Mouse (Mus musculus) bone marrow macrophage, adult 2 months (primary cell): ENCODE results near the gene 1700028J19Rik. TPM values are rescaled to one million over a fixed set of nuclear protein-coding genes. Genes with fewer than 3 reads are reported as not detected.

Experiments used
- H3K27ac ChIP-seq: 2 replicates; pipeline ENCODE4 v1.5.1; 2012; ENCODE audit warnings: low read depth, low read length; ENCODE audit not compliant: insufficient read depth
- H3K4me1 ChIP-seq: 2 replicates; pipeline ENCODE4 v1.6.1; 2012; ENCODE audit warnings: low read length; ENCODE audit not compliant: control insufficient read depth, insufficient read depth
- H3K4me3 ChIP-seq: 2 replicates; pipeline ENCODE4 v1.5.1; 2012; ENCODE audit warnings: mild to moderate bottlenecking, low read length, moderate library complexity; ENCODE audit not compliant: insufficient read depth
- CTCF ChIP-seq: IDR thresholded peaks from 2 replicates; pipeline ENCODE4 v1.5.1; 2012; ENCODE audit warnings: low read depth, mild to moderate bottlenecking, low read length, moderate library complexity
- POLR2A ChIP-seq: IDR thresholded peaks from 2 replicates; pipeline ENCODE4 v1.6.1; 2012; ENCODE audit warnings: mild to moderate bottlenecking, low read depth, low read length, borderline replicate concordance
- polyA plus RNA-seq: library from polyadenylated mRNA; stranded (reverse); fragments of >200 nt; gene quantifications from 2 replicates; pipeline ENCODE4 v1.2.4, GENCODE M21; 2012; ENCODE audit not compliant: missing spikeins, insufficient read depth, insufficient read length

The 1700028J19Rik gene
- polyA plus RNA-seq, 1 experiment, result 1.6 TPM

DNA sequence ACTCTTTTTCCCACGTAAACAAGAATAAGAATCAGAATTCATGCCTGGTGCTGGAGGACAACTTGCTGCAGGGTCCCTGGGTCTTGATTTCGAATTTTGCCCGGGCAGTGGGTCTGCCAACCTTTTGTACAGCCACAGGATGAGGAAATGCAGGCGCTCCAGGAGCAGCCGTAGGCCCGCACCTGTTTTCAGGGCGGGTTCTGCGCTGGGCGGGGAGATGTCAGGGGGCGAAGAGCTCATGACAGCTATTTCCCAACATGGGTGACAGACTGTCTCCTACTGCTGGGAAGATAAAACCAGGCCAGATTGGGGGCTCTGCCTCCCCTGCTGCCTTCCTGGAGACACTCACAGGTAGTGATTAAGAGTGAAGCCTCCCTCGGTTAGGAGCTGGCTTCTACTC is 27.6 kb upstream of the 1700028J19Rik start:
- no peak overlapping the region for H3K4me3 ChIP-seq
- TF ChIP-seq POLR2A (no peak), CTCF (no peak)
- H3K27ac ChIP-seq, result no peak overlapping the region
- H3K4me1 ChIP-seq, result no peaks in the 10 kb centered on the region

- TF ChIP-seq POLR2A (no peak), CTCF (no peak)
- no peak overlapping the region for H3K27ac ChIP-seq
- no peaks in the 10 kb centered on the region for H3K4me1 ChIP-seq
- H3K4me3 ChIP-seq, result no peak overlapping the region
Measured at GRCm38 (mm10) chr7:44273446-44273845, 27.0 kb upstream of the 1700028J19Rik start.

DNA sequence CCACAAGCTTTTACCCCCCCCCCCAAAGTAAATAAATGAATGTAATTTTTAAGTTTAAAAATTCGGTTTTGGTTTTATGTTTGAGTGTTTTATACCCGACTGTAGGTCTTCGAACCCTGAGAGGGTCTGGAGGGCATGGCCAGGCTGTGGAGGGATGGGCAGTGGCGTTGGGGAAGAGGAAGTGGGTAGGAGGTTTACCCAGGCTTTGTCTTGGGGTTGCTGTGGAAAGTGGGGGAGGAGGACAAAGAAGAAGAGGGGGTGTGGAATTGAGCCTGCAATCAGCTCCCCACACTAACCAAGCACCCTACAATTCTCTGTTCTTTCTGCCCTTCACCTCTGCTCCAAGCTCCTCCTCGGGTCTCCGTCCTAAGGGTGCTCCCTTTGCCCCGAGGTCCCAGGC is 26.1 kb upstream of the 1700028J19Rik start:
- Histone ChIP-seq H3K4me1 (no peaks in the 10 kb centered on the region), H3K27ac (no peak overlapping the region), H3K4me3 (no peak overlapping the region)
- TF ChIP-seq POLR2A (no peak), CTCF (no peak)

DNA sequence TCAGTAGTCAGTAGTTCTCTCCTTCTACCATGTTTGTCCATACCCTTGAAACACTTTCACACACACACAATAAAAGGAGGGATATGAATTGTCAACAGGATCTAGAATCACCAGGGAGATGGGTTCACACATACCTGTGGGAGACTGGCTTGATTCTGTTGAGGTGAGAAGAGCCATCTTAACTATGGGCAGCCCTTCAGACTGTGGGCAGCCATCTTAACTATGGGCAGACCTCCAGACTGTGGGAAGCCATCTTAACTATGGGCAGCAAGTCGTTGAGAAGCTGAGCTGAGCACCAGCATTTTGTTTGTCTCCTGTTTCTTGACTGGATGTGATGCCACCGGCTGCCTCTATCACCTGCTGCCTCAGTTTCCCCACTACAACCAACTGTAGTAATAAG is 24.8 kb upstream of the 1700028J19Rik start:
- no peak overlapping the region for H3K4me3 ChIP-seq
- TF ChIP-seq CTCF, result no peak
- no peak for TF ChIP-seq POLR2A
- no peak overlapping the region for H3K27ac ChIP-seq
- H3K4me1 ChIP-seq, result no peaks in the 10 kb centered on the region

DNA sequence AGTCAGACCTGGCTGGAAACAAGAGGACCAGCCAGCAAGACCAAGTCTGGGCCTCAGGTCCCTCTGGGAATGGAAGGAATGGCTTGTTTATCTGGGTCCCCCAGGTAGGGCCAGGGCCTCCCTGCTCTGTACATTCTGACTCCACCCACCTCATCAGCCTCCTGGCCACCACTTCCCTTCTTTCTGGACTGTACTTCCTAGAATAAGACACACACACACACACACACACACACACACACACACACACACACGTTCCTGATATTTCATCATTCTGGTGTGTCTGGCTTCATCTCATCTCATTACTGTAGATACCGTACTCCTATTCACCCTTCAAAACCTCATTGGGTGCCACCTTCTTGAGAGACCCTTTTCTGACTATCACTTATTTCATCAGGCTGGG is 22.9 kb upstream of the 1700028J19Rik start:
- Histone ChIP-seq H3K4me3 (no peak overlapping the region), H3K4me1 (no peaks in the 10 kb centered on the region), H3K27ac (no peak overlapping the region)
- TF ChIP-seq CTCF (no peak), POLR2A (no peak)

DNA sequence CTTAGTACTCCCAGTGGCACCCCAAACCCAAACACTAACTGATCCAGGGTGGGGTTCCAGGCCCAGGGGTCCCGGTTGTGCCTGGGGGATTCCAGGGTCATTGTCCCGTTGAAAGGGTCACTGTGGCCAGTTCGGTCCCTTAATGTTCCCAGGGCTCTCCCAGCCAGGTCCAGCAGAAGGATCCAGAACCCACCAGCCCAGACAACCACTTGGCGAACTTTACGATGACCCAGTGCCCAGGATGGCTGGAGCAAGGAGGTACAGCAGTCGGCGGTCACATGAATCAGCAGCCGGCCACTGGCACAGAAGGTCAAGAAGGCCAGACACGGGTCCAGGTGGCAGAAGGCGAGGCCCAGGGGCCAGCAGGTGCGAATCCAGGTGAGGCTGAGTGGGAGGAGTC is 21.6 kb upstream of the 1700028J19Rik start:
- Histone ChIP-seq H3K27ac (no peak overlapping the region), H3K4me1 (no peaks in the 10 kb centered on the region), H3K4me3 (no peak overlapping the region)
- TF ChIP-seq POLR2A (no peak), CTCF (no peak)

GRCm38 (mm10) chr7:44262791-44263643 is 16.5 kb upstream of the 1700028J19Rik start:
- H3K4me3 ChIP-seq, result no peak overlapping the region
- no peak overlapping the region for H3K27ac ChIP-seq
- H3K4me1 ChIP-seq, result no peaks in the 10 kb centered on the region
- peak; percentile 87 for TF ChIP-seq CTCF
- no peak for TF ChIP-seq POLR2A

DNA sequence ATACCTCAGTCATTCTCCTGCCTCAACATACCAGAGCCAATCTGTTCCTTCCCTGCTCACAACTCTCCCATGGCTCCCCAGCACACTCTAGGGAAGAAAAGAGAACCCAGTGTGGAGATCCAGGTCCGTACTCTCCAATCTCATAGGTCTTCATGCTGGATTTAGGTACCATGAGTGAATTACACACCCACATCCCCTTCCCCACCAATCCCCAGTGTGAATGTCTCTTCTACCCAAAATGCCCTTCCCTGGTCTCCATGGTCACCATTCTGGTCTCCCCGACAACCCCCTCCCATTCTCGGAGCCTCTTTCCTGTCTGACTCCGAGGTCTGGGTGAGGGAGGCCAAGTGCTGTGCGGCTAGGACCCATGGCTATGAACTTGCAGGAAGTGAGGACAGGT is 14.7 kb upstream of the 1700028J19Rik start, which contains the start of gene Gm15517:
Gm15517 (plus strand) TSS at position 301 of the 400 bp plus-strand sequence.
- no peak for TF ChIP-seq POLR2A
- no peak for TF ChIP-seq CTCF
- Histone ChIP-seq H3K27ac (no peak within 1 kb of the TSS), H3K4me1 (no peaks in the 10 kb centered on the region), H3K4me3 (no peak within 1 kb of the TSS)

GRCm38 (mm10) chr7:44260410-44260809 is 13.9 kb upstream of the 1700028J19Rik start:
- H3K4me3 ChIP-seq, result no peak overlapping the region
- H3K4me1 ChIP-seq, result no peaks in the 10 kb centered on the region
- TF ChIP-seq CTCF (no peak), POLR2A (no peak)
- H3K27ac ChIP-seq, result no peak overlapping the region

DNA sequence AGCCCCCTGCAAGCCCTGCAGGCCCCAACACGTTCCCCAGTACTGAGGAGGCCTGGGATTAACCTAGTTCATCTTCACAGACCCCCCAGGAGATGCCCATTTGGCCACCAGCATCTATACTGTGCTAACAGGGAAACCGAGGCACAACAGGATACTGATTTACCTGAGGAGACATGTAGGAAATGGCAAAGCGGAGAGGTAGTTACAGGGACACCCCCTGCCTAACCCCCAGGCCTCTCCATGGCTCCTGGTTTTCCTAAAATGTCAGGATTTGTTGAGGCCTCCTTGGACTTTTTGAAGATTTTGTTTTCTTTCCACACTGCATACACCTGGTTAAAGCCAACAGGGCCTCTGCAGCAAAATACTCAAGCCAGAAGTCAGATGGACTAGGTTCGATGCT is 10.8 kb upstream of the 1700028J19Rik start, which contains the start of gene Acp4:
Acp4 (minus strand) TSS at position 101 of the 400 bp plus-strand sequence.
- no peaks in the 10 kb centered on the region for H3K4me1 ChIP-seq
- H3K27ac ChIP-seq, result no peak within 1 kb of the TSS
- TF ChIP-seq CTCF, result no peak
- no peak within 1 kb of the TSS for H3K4me3 ChIP-seq
